Comparison of ENCODE assay signal across 25 mouse cellular contexts in genomic region chr6:50461585-50461984, GRCm38 (mm10). TPM values are rescaled to one million over a fixed set of nuclear protein-coding genes. Genes with fewer than 3 reads are reported as not detected.
DNase-seq lines count a peak whose midpoint lies in the region; ATAC-seq and TF ChIP-seq lines count a peak whose summit lies in the region.
"Had no signal": no experiment of that assay in that cellular context is flagged by ENCODE, and none has a peak within 500 bp of the region (broad histone marks: within the 10 kb centered on the region; RNA-seq: fewer than 3 reads in every experiment).

No protein-coding gene starts in this region.

- DNase-seq in heart, adult 11 months: peak; percentile 13
- no peak for DNase-seq in heart, postnatal 36 days
- DNase-seq in 3T3-L1 (ENCODE audit: low read depth, low spot score): peak; percentile 40
- peak; percentile 51 for DNase-seq in NIH3T3 (ENCODE audit: low read depth)
- DNase-seq in cerebellum, adult 2 months: no peak
- DNase-seq: adrenal gland, postnatal 10 days; adrenal gland, postnatal 25 days; B cell, adult 2 months; cerebellum, adult 11-12 months; cerebellum, adult 8-10 months; cerebellum, adult 9-11 months; cerebellum, postnatal 14 days; cerebellum, postnatal 36 days; embryo, embryonic 11 days had no signal

- H3K4me1 ChIP-seq in olfactory bulb, adult 2 months (ENCODE audit: control insufficient read depth, insufficient read depth, low read length): peaks cover 17% of the 10 kb centered on the region
- peaks cover 3% of the 10 kb centered on the region; the same call in 1 of the 2 replicates for H3K4me1 ChIP-seq in cerebellum, adult 2 months (ENCODE audit: control insufficient read depth, insufficient read depth, low read length)
- H3K4me1 ChIP-seq: embryonic facial prominence, embryonic 13.5 days had no signal

- no peak for TF ChIP-seq POLR2A in olfactory bulb, adult 2 months (IDR thresholded peaks at IDR 0.05; ENCODE audit: insufficient read depth, low read depth, low read length)
- no peak for TF ChIP-seq POLR2A in cerebellum, adult 2 months (IDR thresholded peaks at IDR 0.05; ENCODE audit: borderline replicate concordance, insufficient read depth, low read length)

- H3K4me3 ChIP-seq in olfactory bulb, adult 2 months (ENCODE audit: insufficient read depth, low read depth, low read length): no peak overlapping the region
- no peak overlapping the region for H3K4me3 ChIP-seq in cerebellum, adult 2 months (replicated peaks; ENCODE audit: insufficient read depth, low read depth, low read length)
- H3K4me3 ChIP-seq: embryonic facial prominence, embryonic 13.5 days; embryonic facial prominence, embryonic 15.5 days; erythroblast, embryonic 14.5 days; forebrain, embryonic 10.5 days; forebrain, embryonic 12.5 days had no signal

- H3K27me3 ChIP-seq in cerebellum, adult 2 months (ENCODE audit: control insufficient read depth, insufficient read depth, low read length): no peaks in the 10 kb centered on the region
- H3K27me3 ChIP-seq: embryonic facial prominence, embryonic 13.5 days; embryonic facial prominence, embryonic 15.5 days had no signal

- intact Hi-C loops in heart, postnatal 36 days (cut with DNase I): no loop called here

- WGBS in olfactory bulb, adult 2 months: 46% methylated on average over 3 of the region's 3 CpGs
- 82% methylated on average over 3 of the region's 3 CpGs for WGBS in cerebellum, adult 2 months

- H3K27ac ChIP-seq in olfactory bulb, adult 2 months (ENCODE audit: insufficient read depth, low read depth, low read length): peak overlapping the region; percentile 28; the same call in 1 of the 2 replicates
- H3K27ac ChIP-seq in cerebellum, adult 2 months (ENCODE audit: insufficient read depth, low read length): no peak overlapping the region
- H3K27ac ChIP-seq: embryonic facial prominence, embryonic 13.5 days; embryonic facial prominence, embryonic 15.5 days; forebrain, embryonic 10.5 days; forebrain, embryonic 12.5 days had no signal

- ATAC-seq in monocyte, adult 5-6 weeks (replicated peaks; ENCODE audit: insufficient number of reproducible peaks, low FRiP score, low TSS enrichment, poor library complexity, severe bottlenecking): no peak
- ATAC-seq: CD4-positive, CD25-positive, alpha-beta regulatory T cell, adult 4 months; forebrain, embryonic 14.5 days; forebrain, embryonic 16.5 days had no signal

- TF ChIP-seq CTCF in olfactory bulb, adult 2 months (IDR thresholded peaks at IDR 0.05; ENCODE audit: insufficient read depth, low read depth, low read length): no peak
- no peak for TF ChIP-seq CTCF in cerebellum, adult 2 months (IDR thresholded peaks at IDR 0.05; ENCODE audit: borderline replicate concordance, insufficient read depth, low read depth, low read length)

RNA-seq across cellular contexts. Expression of gene Osbpl3, which starts 5.6 kb away (rescaled TPM):
- 10 to 100 TPM; 24.0 to 35.0 TPM for total RNA-seq in heart, postnatal 36 days (2021)
- polyA plus RNA-seq in olfactory bulb, adult 2 months (2012; ENCODE audit: insufficient read depth, insufficient read length, low replicate concordance, missing spikeins): not detected in 2 replicates
- 58.3 to 144 TPM (median 65.9 TPM) in 3 replicates for total RNA-seq in monocyte, adult 5-6 weeks (2017)
- polyA plus RNA-seq in cerebellum, adult 2 months (2012; rRNA removed): 9.6 and 11.4 TPM in 2 replicates
- polyA plus RNA-seq: erythroblast, embryonic 14.5 days; G1E had no signal

Comparison
In these comparisons a context has a peak if more than half of its experiments do, and no peak if none do; other contexts are left out.
1. DNase-seq: peak in heart, adult 11 months (single experiment), 3T3-L1 (single experiment) and NIH3T3 (single experiment); none in heart, postnatal 36 days (0 of 2) and cerebellum, adult 2 months (0 of 2).